Mouse (Mus musculus): Measurements from ENCODE around the gene Fam196b.

- TF ChIP-seq CTCF (IDR thresholded peaks at IDR 0.05; ENCODE audit: insufficient read depth, low read depth, low read length), result no peak
- TF ChIP-seq POLR2A (IDR thresholded peaks at IDR 0.05; ENCODE audit: insufficient read depth, low read depth, low read length), result no peak
These were observed 16.8 kb upstream of the Fam196b start for GRCm38 (mm10) chr11:34297698-34298378.
